Mouse (Mus musculus): ENCODE results near the gene Rrp36.

The Rrp36 gene

GRCm38 (mm10) chr17:46685913-46686312 lies 11.8 kb upstream of the Rrp36 start:
- no peak for DNase-seq (ENCODE audit: inconsistent ontology term)

GRCm38 (mm10) chr17:46682654-46683389 lies 8.7 kb upstream of the Rrp36 start:
- no peak for DNase-seq (ENCODE audit: inconsistent ontology term)

GRCm38 (mm10) chr17:46681466-46682118 lies 7.4 kb upstream of the Rrp36 start:
- DNase-seq (ENCODE audit: inconsistent ontology term), result no peak

- DNase-seq (ENCODE audit: inconsistent ontology term), result peak; percentile 100
Observed at GRCm38 (mm10) chr17:46680760-46681373, 6.7 kb upstream of the Rrp36 start, which contains the start of gene Klhdc3. Klhdc3 (minus strand) TSS chr17:46680914.

- peak; percentile 64 for DNase-seq (ENCODE audit: inconsistent ontology term)
Observed at GRCm38 (mm10) chr17:46679843-46680759, 5.9 kb upstream of the Rrp36 start.

GRCm38 (mm10) chr17:46678911-46679310 lies 4.8 kb upstream of the Rrp36 start:
- DNase-seq (ENCODE audit: inconsistent ontology term), result no peak

GRCm38 (mm10) chr17:46678416-46678815 lies 4.3 kb upstream of the Rrp36 start, which contains the start of gene Mea1:
Mea1 (plus strand) TSS chr17:46678793.
- no peak for DNase-seq (ENCODE audit: inconsistent ontology term)

- no peak for DNase-seq (ENCODE audit: inconsistent ontology term)
Observed at GRCm38 (mm10) chr17:46674530-46675283, 555 bp upstream of the Rrp36 start.

- no peak for DNase-seq (ENCODE audit: inconsistent ontology term)
Observed at GRCm38 (mm10) chr17:46669911-46670310, 4.2 kb downstream of the Rrp36 start.

- DNase-seq (ENCODE audit: inconsistent ontology term), result no peak
Observed at GRCm38 (mm10) chr17:46667712-46668111, 6.4 kb downstream of the Rrp36 start.

- DNase-seq (ENCODE audit: inconsistent ontology term), result peak; percentile 53
Observed at GRCm38 (mm10) chr17:46662730-46663129, 11.4 kb downstream of the Rrp36 start.

- DNase-seq (ENCODE audit: inconsistent ontology term), result no peak
Observed at GRCm38 (mm10) chr17:46661981-46662380, 12.2 kb downstream of the Rrp36 start.

GRCm38 (mm10) chr17:46661351-46661750 lies 12.8 kb downstream of the Rrp36 start:
- DNase-seq (ENCODE audit: inconsistent ontology term), result no peak

GRCm38 (mm10) chr17:46656054-46656453 lies 18.1 kb downstream of the Rrp36 start:
- no peak for DNase-seq (ENCODE audit: inconsistent ontology term)

GRCm38 (mm10) chr17:46651755-46652547 lies 22.2 kb downstream of the Rrp36 start:
- no peak for DNase-seq (ENCODE audit: inconsistent ontology term)

GRCm38 (mm10) chr17:46651292-46651691 lies 22.9 kb downstream of the Rrp36 start:
- DNase-seq (ENCODE audit: inconsistent ontology term), result no peak

GRCm38 (mm10) chr17:46650232-46651031 lies 23.7 kb downstream of the Rrp36 start, which contains the start of gene Cul7:
Cul7 (plus strand) TSS chr17:46650337.
- peak; percentile 95 for DNase-seq (ENCODE audit: inconsistent ontology term)

GRCm38 (mm10) chr17:46649811-46650210 lies 24.3 kb downstream of the Rrp36 start:
- no peak for DNase-seq (ENCODE audit: inconsistent ontology term)

GRCm38 (mm10) chr17:46648436-46648835 lies 25.7 kb downstream of the Rrp36 start:
- no peak for DNase-seq (ENCODE audit: inconsistent ontology term)
